Comparison of ENCODE assay signal across 13 mouse cellular contexts in the genomic region with DNA sequence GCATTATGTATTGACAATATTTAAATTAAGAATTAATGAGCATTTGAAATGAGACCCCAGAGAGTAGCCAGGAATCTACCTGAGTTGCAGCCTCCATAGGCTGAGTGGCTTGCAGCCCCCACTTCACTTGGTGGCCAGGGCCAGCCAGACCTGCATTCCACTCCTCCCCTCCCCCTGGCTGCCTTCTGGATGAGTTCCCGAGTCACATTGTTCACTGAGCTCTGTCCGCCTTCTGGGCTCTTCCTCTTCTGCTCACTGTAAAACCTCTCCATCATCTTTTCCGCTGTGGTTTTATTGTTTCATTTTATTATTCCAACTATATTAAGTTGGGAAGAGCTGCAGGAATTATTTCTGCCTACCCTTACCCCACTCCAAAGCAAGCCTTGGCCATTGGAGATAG.
DNase-seq lines count a peak whose midpoint lies in the region; ATAC-seq and TF ChIP-seq lines count a peak whose summit lies in the region.
"Had no signal": no experiment of that assay in that cellular context is flagged by ENCODE, and none has a peak within 500 bp of the region (broad histone marks: within the 10 kb centered on the region; RNA-seq: fewer than 3 reads in every experiment).

No protein-coding gene starts in this region.

- no peaks in the 10 kb centered on the region for H3K79me2 ChIP-seq in heart, adult 2 months (replicated peaks; ENCODE audit: control insufficient read depth, insufficient read depth, low read length)

- H3K4me2 ChIP-seq in heart, embryonic 15.5 days = no peak overlapping the region
- no peak overlapping the region for H3K4me2 ChIP-seq in kidney, postnatal 0 days (ENCODE audit: low read length)
- no peak overlapping the region for H3K4me2 ChIP-seq in embryonic facial prominence, embryonic 15.5 days (replicated peaks)
- H3K4me2 ChIP-seq in limb, embryonic 14.5 days (replicated peaks; ENCODE audit: low read depth, low read length, severe bottlenecking) = no peak overlapping the region

- no peaks in the 10 kb centered on the region for H3K27me3 ChIP-seq in heart, embryonic 15.5 days
- H3K27me3 ChIP-seq in heart, adult 2 months (ENCODE audit: control insufficient read depth, insufficient read depth, low read length) = no peaks in the 10 kb centered on the region
- no peaks in the 10 kb centered on the region for H3K27me3 ChIP-seq in kidney, postnatal 0 days (ENCODE audit: insufficient read depth, low read length)
- no peaks in the 10 kb centered on the region for H3K27me3 ChIP-seq in embryonic facial prominence, embryonic 15.5 days
- no peaks in the 10 kb centered on the region for H3K27me3 ChIP-seq in limb, embryonic 14.5 days (ENCODE audit: control insufficient read depth, insufficient read depth, low read length)

- no peak overlapping the region for H3K4me3 ChIP-seq in heart, embryonic 15.5 days
- no peak overlapping the region for H3K4me3 ChIP-seq in heart, adult 2 months
- no peak overlapping the region for H3K4me3 ChIP-seq in kidney, postnatal 0 days (replicated peaks; ENCODE audit: low read depth, low read length)
- H3K4me3 ChIP-seq in embryonic facial prominence, embryonic 15.5 days (replicated peaks) = no peak overlapping the region
- H3K4me3 ChIP-seq in limb, embryonic 14.5 days (replicated peaks; ENCODE audit: low read length) = no peak overlapping the region

- TF ChIP-seq EP300 in heart, adult 2 months (IDR thresholded peaks at IDR 0.05; ENCODE audit: insufficient read depth, low read depth, low read length) = no peak

- H3K9me3 ChIP-seq in heart, embryonic 15.5 days (replicated peaks) = no peaks in the 10 kb centered on the region
- H3K9me3 ChIP-seq in kidney, postnatal 0 days (replicated peaks; ENCODE audit: low read length) = no peaks in the 10 kb centered on the region
- no peaks in the 10 kb centered on the region for H3K9me3 ChIP-seq in embryonic facial prominence, embryonic 15.5 days (replicated peaks)
- H3K9me3 ChIP-seq in limb, embryonic 14.5 days (ENCODE audit: control insufficient read depth, low read length) = no peaks in the 10 kb centered on the region

- no peak for DNase-seq in heart, adult 2 months
- peak; percentile 49 for DNase-seq in kidney, postnatal 0 days (ENCODE audit: low spot score)
- DNase-seq in kidney, adult 9 months = no peak
- DNase-seq in limb, embryonic 14.5 days (ENCODE audit: low spot score) = peak; percentile 72
- no peak for DNase-seq in MN1 (ENCODE audit: low spot score)
- DNase-seq: adrenal gland, postnatal 14 days; layer of hippocampus, adult 9-11 months; liver; lung, postnatal 36 days; thymus, adult 18-20 months had no signal

- no peaks in the 10 kb centered on the region for H3K36me3 ChIP-seq in heart, embryonic 15.5 days
- no peaks in the 10 kb centered on the region for H3K36me3 ChIP-seq in heart, adult 2 months (ENCODE audit: control insufficient read depth, insufficient read depth, low read length)
- no peaks in the 10 kb centered on the region for H3K36me3 ChIP-seq in kidney, postnatal 0 days (ENCODE audit: insufficient read depth, low read length)
- H3K36me3 ChIP-seq in embryonic facial prominence, embryonic 15.5 days = no peaks in the 10 kb centered on the region
- H3K36me3 ChIP-seq in limb, embryonic 14.5 days (ENCODE audit: control insufficient read depth, insufficient read depth, low read length) = no peaks in the 10 kb centered on the region

- H3K9ac ChIP-seq in heart, embryonic 15.5 days = no peak overlapping the region
- no peak overlapping the region for H3K9ac ChIP-seq in heart, adult 2 months (ENCODE audit: low read depth, low read length)
- H3K9ac ChIP-seq in kidney, postnatal 0 days (ENCODE audit: low read depth, low read length) = no peak overlapping the region
- no peak overlapping the region for H3K9ac ChIP-seq in embryonic facial prominence, embryonic 15.5 days
- no peak overlapping the region for H3K9ac ChIP-seq in limb, embryonic 14.5 days (ENCODE audit: low read depth, low read length, severe bottlenecking)

- ATAC-seq in heart, embryonic 15.5 days (replicated peaks; ENCODE audit: insufficient number of reproducible peaks, insufficient read depth, low FRiP score, low read depth) = no peak; the same call in 1 of the 2 replicates
- no peak for ATAC-seq in kidney, postnatal 0 days (replicated peaks; ENCODE audit: low FRiP score, low read depth)
- ATAC-seq in embryonic facial prominence, embryonic 15.5 days (ENCODE audit: insufficient number of reproducible peaks, low FRiP score, low TSS enrichment, low read depth) = no peak
- peak; percentile 45; the same call in 1 of the 2 replicates for ATAC-seq in limb, embryonic 14.5 days (ENCODE audit: low FRiP score, low read depth)
- ATAC-seq: CD4-positive, CD25-positive, alpha-beta regulatory T cell, adult 4 months had no signal

- peaks cover 69% of the 10 kb centered on the region for H3K4me1 ChIP-seq in heart, embryonic 15.5 days (replicated peaks)
- peaks cover 11% of the 10 kb centered on the region for H3K4me1 ChIP-seq in heart, adult 2 months (ENCODE audit: control insufficient read depth, insufficient read depth, low read length)
- peaks cover 5% of the 10 kb centered on the region; the same call in 1 of the 2 replicates for H3K4me1 ChIP-seq in kidney, postnatal 0 days (replicated peaks; ENCODE audit: insufficient read depth, low read length)
- peaks cover 51% of the 10 kb centered on the region for H3K4me1 ChIP-seq in embryonic facial prominence, embryonic 15.5 days
- peaks cover 54% of the 10 kb centered on the region for H3K4me1 ChIP-seq in limb, embryonic 14.5 days (ENCODE audit: control insufficient read depth, insufficient read depth, low read length)

- peak overlapping the region; percentile 38 for H3K27ac ChIP-seq in heart, embryonic 15.5 days
- H3K27ac ChIP-seq in heart, adult 2 months = no peak overlapping the region
- no peak overlapping the region for H3K27ac ChIP-seq in kidney, postnatal 0 days
- H3K27ac ChIP-seq in embryonic facial prominence, embryonic 15.5 days (replicated peaks) = peak overlapping the region; percentile 85
- peak overlapping the region; percentile 81 for H3K27ac ChIP-seq in limb, embryonic 14.5 days (replicated peaks; ENCODE audit: low read depth, low read length)

- TF ChIP-seq POLR2A in heart, adult 2 months (IDR thresholded peaks at IDR 0.05; ENCODE audit: insufficient read depth, low read depth, low read length) = no peak
- TF ChIP-seq POLR2A in limb, embryonic 14.5 days (IDR thresholded peaks at IDR 0.05; ENCODE audit: borderline replicate concordance, extremely low read depth, insufficient read depth, insufficient read length) = no peak

- intact Hi-C loops in heart, adult 2 months (cut with DNase I) = no loop called here

- WGBS in heart, embryonic 15.5 days = 35% methylated on average over 3 of the region's 3 CpGs
- WGBS in heart, adult 2 months = 33% methylated on average over 3 of the region's 3 CpGs
- 46% methylated on average over 3 of the region's 3 CpGs for WGBS in kidney, postnatal 0 days
- WGBS in embryonic facial prominence, embryonic 15.5 days = 23% methylated on average over 3 of the region's 3 CpGs
- 19% methylated on average over 3 of the region's 3 CpGs for WGBS in limb, embryonic 14.5 days

- no peak for TF ChIP-seq CTCF in heart, adult 2 months (IDR thresholded peaks at IDR 0.05)
- TF ChIP-seq CTCF in kidney, postnatal 0 days (IDR thresholded peaks at IDR 0.05; ENCODE audit: low read depth) = no peak

Comparison
In these comparisons a context has a peak if more than half of its experiments do, and no peak if none do; other contexts are left out.
1. H3K27ac ChIP-seq: peak in heart, embryonic 15.5 days (single experiment), embryonic facial prominence, embryonic 15.5 days (single experiment) and limb, embryonic 14.5 days (single experiment); none in heart, adult 2 months (single experiment) and kidney, postnatal 0 days (single experiment).
2. DNase-seq: peak in kidney, postnatal 0 days (single experiment) and limb, embryonic 14.5 days (single experiment); none in heart, adult 2 months (0 of 2), kidney, adult 9 months (single experiment) and MN1 (single experiment).